Mouse (Mus musculus): ENCODE measurements around the gene Gimap8. TPM values are rescaled to one million over a fixed set of nuclear protein-coding genes. Genes with fewer than 3 reads are reported as not detected.
"Not testable (repeated sequence)": the region's sequence is repeated elsewhere in the genome, so short reads cannot be mapped to it uniquely, and the experiment has no call there.

Gimap8 gene
- 1 to 10 TPM; 1.3 to 1.8 TPM for total RNA-seq (2021)

- intact Hi-C loops (cut with DNase I), result loop anchor here (5.0 kb wide), 1 partner anchor 310 kb away; no protein-coding TSS in a partner anchor
Observed at GRCm38 (mm10) chr6:48646995-48647394, at the start of gene Gimap8. Gene Gimap8 (plus strand): TSS chr6:48647234.

DNA sequence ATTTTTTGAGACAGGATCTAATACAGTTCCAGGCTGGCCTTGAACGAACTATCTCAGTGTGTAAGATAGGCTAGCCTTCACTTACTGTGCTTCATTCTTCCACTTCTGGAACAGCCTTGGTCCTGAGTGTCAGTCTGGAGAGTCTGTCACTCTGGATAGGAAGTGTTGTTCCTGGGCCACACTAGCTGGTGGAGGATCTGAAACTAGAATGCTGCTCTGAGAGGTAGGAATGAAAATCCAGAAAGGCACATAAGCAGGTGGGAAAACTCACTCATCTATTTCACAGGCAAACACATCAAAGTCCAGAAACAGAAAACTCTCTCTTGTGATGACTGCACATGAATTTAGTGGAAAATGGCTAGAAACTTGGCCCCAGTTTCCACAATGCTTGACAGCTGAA is 46.4 kb upstream of the Gimap8 start:
- intact Hi-C loops (cut with DNase I), result no loop called here
- no peak for DNase-seq (ENCODE audit: extremely low spot score in 1 of 2, low spot score in 2 of 2)

More at GRCm38 (mm10) chr6:48646995-48647394, at the start of gene Gimap8:
- DNase-seq (ENCODE audit: extremely low spot score in 1 of 2, low spot score in 2 of 2), result peak in 1 of 2 experiments; percentile 71

GRCm38 (mm10) chr6:48601271-48602079 is 45.6 kb upstream of the Gimap8 start, which contains the start of gene Zfp775:
Gene Zfp775 (plus strand): TSS chr6:48602063.
- DNase-seq (ENCODE audit: extremely low spot score in 1 of 2, low spot score in 2 of 2), result peak; percentile 94 to 98
- intact Hi-C loops (cut with DNase I), result no loop called here

DNA sequence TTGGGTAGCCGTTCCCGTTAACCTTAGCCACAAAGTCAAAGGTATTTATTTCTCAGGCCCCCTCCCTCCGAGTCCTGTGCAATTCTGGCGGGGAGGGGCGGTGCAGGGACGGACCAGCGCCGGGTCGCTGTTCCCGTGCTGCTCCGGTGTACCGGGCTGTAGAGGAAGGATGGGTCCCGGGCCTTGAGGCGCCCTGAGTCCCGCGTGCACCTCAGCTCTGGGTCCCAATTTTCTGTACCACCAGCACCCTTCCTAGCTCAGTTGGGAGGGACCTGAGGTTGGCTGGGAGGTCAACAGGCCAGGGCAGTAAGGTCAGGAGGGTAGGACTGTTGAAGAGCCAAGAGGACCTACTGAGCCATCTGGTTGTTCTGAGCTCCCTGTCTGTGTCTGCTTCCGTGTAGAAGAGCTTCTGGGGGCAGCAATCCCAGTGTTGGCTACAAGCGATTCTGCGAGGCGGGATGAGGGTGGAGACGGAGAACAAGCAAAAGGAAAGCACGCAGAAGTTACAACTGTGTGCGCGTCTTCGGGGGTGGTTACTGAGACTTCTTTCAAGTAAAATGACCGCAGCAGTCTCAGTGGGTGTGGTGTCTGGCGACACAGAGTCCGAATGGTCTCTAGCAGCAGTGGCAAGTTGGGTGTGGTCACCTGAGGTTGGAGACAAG is 44.8 kb upstream of the Gimap8 start:
- peak; percentile 27 to 62 for DNase-seq (ENCODE audit: extremely low spot score in 1 of 2, low spot score in 2 of 2)
- intact Hi-C loops (cut with DNase I), result no loop called here

- DNase-seq (ENCODE audit: extremely low spot score in 1 of 2, low spot score in 2 of 2), result no peak
- intact Hi-C loops (cut with DNase I), result no loop called here
Observed at GRCm38 (mm10) chr6:48608124-48608523, 38.9 kb upstream of the Gimap8 start.

DNA sequence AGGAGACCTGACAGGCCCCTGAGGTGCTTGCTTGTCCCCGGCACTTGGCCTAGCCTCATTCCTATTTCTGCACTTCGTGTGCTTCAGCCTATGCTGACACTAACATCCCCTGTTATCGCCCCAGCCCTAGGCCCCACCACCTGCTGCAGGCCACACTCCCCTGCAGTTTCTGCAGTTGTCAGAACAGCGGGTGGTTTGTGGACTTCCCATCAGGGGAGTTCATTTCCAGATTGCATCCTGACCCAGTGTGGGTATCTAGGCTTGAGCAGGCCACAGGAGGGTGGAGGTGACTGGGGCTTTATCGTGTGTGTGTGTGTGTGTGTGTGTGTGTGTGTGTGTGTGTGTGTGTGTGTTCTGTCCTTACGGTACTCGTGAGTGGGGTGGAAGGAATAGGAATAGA is 37.5 kb upstream of the Gimap8 start:
- no peak for DNase-seq (ENCODE audit: extremely low spot score in 1 of 2, low spot score in 2 of 2)
- intact Hi-C loops (cut with DNase I), result no loop called here

DNA sequence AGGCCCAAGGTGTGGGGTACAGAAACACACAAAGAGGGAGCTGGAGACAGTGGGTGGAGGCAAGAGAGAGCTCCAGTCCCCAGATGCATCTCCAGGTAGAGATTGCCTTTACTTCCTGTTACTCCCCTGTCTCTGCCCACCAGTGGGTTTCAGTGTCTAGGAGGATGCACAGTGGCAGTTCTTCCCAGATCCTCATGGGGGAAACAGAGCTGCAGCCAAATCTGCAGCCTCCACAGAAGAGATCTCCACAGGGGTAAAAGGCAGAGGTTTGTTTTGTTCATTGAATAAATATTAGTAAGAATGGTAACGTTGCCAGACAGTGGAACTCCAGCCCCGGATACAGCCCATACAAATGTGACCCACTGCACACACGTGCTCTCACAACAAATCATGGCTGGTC is 36.4 kb upstream of the Gimap8 start:
- no peak for DNase-seq (ENCODE audit: extremely low spot score in 1 of 2, low spot score in 2 of 2)
- intact Hi-C loops (cut with DNase I), result no loop called here

DNA sequence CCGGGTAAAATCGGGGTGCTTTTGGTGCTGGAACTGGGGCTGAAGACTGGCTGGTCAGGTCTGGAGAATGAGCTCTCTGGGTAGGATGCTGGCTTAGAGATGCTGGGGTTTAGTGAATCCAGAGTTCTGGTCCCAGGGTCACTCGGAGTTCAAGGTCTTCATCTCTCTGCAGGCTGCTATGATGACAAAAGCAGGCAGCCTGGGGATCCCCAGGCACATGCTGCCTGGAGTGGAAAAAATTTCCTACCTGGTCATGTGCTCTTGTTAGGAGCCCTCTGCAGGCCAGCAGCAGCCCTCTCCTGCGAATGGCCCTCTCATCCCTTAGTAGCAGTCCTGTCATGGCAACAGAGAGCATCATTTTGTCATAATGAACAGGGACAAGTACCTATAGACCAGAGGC is 33.6 kb upstream of the Gimap8 start:
- no peak for DNase-seq (ENCODE audit: extremely low spot score in 1 of 2, low spot score in 2 of 2)
- intact Hi-C loops (cut with DNase I), result no loop called here

- no peak for DNase-seq (ENCODE audit: extremely low spot score in 1 of 2, low spot score in 2 of 2)
- intact Hi-C loops (cut with DNase I), result no loop called here
Observed at GRCm38 (mm10) chr6:48614756-48615155, 32.3 kb upstream of the Gimap8 start.

GRCm38 (mm10) chr6:48620031-48620430 is 27.0 kb upstream of the Gimap8 start:
- intact Hi-C loops (cut with DNase I), result no loop called here
- DNase-seq (ENCODE audit: extremely low spot score in 1 of 2, low spot score in 2 of 2), result peak in 1 of 2 experiments; percentile 22

DNA sequence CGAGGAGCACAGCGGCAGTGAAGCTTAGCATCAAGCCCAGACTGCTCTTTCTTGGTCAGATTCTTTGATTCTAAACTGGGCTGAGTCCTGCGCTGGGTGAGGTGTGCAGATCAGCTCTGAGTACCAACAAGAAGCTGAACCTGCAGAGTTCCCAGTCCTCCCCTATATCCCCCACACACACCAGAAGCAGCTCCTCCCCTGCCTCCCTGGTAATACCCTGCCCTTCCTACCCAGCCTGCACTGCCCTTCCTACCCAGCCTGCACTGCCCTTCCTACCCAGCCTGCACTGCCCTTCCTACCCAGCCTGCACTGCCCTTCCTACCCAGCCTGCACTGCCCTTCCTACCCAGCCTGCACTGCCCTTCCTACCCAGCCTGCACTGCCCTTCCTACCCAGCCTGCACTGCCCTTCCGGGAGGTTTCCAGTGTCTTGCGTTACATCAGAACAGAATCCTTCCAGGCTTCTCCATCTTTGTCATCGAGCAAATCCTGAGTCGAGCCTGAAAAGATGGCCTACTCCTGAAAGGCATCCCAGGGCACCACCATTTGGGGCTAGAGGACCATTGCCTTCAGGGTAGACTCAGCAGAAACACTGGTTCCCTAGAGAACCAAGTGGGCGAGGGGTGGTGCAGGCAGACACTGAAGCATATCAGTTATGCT is 24.7 kb upstream of the Gimap8 start:
- intact Hi-C loops (cut with DNase I); DNase-seq (ENCODE audit: extremely low spot score in 1 of 2, low spot score in 2 of 2): not testable (repeated sequence)

DNA sequence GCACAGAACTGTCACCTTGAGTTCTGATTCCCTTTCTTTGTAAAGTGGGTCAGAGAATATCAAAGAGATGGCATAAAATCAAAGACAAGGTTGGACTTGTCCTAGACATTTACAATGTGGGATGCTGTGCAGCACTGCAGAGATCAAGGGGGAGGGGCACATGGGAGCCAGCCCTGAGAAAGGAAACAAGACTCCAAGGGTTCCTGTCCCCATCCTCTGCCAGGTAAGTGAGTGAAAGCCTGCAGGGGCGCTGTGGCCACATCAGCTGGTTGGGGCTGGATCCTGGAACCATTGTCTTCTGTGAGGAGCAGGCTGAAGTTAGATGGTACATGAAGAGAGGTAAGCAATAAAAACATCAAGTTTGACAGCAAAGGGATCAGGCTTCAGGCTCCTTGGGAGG is 23.6 kb upstream of the Gimap8 start:
- no peak for DNase-seq (ENCODE audit: extremely low spot score in 1 of 2, low spot score in 2 of 2)
- intact Hi-C loops (cut with DNase I), result no loop called here

DNA sequence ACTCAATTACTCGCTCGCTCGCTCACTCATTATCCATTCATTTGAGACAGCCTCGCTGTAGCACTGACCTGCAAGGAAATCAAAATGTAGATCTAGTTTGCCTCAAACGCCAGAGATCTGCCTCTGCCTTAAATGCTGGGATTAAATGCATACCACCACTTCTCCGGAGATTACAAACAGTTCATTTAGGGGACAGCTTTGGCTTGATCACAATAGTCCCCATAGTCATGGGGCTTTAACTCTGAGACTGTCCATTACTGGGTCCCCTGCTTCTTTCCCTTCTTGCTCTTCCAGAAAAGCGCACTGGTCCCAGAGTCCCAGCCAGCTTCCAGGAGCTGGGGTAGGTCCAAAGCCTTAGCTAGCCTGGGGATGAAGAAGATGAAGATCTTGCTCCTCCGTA is 20.6 kb upstream of the Gimap8 start, which contains the start of gene AI854703:
TSS of gene AI854703 (plus strand) at position 301 of the 400 bp plus-strand sequence.
- intact Hi-C loops (cut with DNase I), result no loop called here

GRCm38 (mm10) chr6:48626984-48627383 is 20.1 kb upstream of the Gimap8 start:
- intact Hi-C loops (cut with DNase I), result no loop called here
- peak; percentile 51 to 72 for DNase-seq (ENCODE audit: extremely low spot score in 1 of 2, low spot score in 2 of 2)

More for the DNA sequence above, 20.6 kb upstream of the Gimap8 start, which contains the start of gene AI854703:
- no peak for DNase-seq (ENCODE audit: extremely low spot score in 1 of 2, low spot score in 2 of 2)

GRCm38 (mm10) chr6:48627511-48627924 is 19.5 kb upstream of the Gimap8 start:
- intact Hi-C loops (cut with DNase I), result no loop called here
- no peak for DNase-seq (ENCODE audit: extremely low spot score in 1 of 2, low spot score in 2 of 2)

- intact Hi-C loops (cut with DNase I), result no loop called here
- no peak for DNase-seq (ENCODE audit: extremely low spot score in 1 of 2, low spot score in 2 of 2)
Observed at GRCm38 (mm10) chr6:48628377-48628776, 18.7 kb upstream of the Gimap8 start.

DNA sequence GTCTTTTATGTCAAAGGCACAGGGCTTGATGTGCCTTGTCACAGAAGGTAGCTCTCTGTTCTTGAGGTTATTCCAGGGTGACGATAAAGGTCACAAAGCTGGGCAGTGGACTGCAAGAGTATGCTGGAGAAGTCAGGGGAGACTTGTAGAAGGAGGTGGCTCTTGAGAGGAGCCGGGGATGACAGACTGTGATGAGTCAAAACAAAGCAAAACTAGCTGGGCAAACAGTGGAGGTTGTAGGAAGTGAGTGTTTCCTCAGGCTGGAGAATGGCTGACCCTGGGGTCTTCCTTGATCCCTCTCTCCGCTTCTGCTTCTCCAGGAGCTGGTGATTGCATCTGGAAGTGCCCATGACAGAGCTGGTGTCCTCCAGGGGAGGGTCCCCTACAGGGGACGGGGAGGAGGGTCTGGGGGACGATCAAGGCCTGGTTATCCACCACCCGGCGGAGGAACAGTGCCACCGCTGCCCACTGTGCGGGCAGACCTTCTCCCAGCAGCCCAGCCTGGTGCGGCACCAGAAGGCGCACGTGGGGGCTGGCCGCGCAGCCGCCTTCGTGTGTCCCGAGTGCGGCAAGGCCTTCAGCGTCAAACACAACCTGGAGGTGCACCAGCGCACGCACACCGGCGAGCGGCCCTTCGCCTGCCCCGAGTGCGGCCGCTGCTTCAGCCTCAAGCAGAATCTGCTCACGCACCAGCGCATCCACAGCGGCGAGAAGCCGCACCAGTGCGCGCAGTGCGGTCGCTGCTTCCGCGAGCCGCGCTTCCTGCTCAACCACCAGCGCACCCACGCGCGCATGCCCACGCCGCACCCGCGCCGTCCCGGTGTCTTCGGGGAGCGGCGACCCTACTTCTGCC is 18.0 kb upstream of the Gimap8 start:
- intact Hi-C loops (cut with DNase I), result no loop called here
- peak; percentile 41 to 68 for DNase-seq (ENCODE audit: extremely low spot score in 1 of 2, low spot score in 2 of 2)

- intact Hi-C loops (cut with DNase I), result loop anchor here (5.0 kb wide), 2 partner anchors 37 to 87 kb away; partner anchors contain the start of genes Gm44965 and Repin1
- DNase-seq (ENCODE audit: extremely low spot score in 1 of 2, low spot score in 2 of 2), result no peak
Observed at GRCm38 (mm10) chr6:48629661-48630034, 17.4 kb upstream of the Gimap8 start.
